Mouse (Mus musculus) olfactory bulb, adult 2 months (tissue): ENCODE measurements around the gene Rpl32.

Experiments used
- CTCF ChIP-seq: fragments of 200-500 bp; IDR thresholded peaks from 2 replicates; pipeline ENCODE4 v1.5.1; 2012; ENCODE audit warnings: low read depth, mild to moderate bottlenecking, low read length, moderate library complexity; ENCODE audit not compliant: insufficient read depth
- POLR2A ChIP-seq: fragments of 200-500 bp; IDR thresholded peaks from 2 replicates; pipeline ENCODE4 v1.6.1; 2012; ENCODE audit warnings: mild to moderate bottlenecking, low read depth, low read length, moderate library complexity; ENCODE audit not compliant: insufficient read depth

- no peak for TF ChIP-seq CTCF
- no peak for TF ChIP-seq POLR2A
Measured at GRCm38 (mm10) chr6:115856361-115856745, 47.8 kb upstream of the Rpl32 start.
